Mouse (Mus musculus) neural tube, embryonic 14.5 days (tissue): ENCODE data around the gene 6430550D23Rik. TPM values are rescaled to one million over a fixed set of nuclear protein-coding genes. Genes with fewer than 3 reads are reported as not detected.
"Not testable (repeated sequence)": the region's sequence is repeated elsewhere in the genome, so short reads cannot be mapped to it uniquely, and the experiment has no call there.

ENCODE experiments used
- ATAC-seq: fragments of 200-750 bp; cut with Nextera tagmentation; 2 replicates; pipeline ENCODE4 v1.8.0; 2017; ENCODE audit warnings: low read depth, mild to moderate bottlenecking, moderate TSS enrichment, moderate library complexity
- H3K27ac ChIP-seq: fragments of 300-500 bp; sonication (generic); 2 replicates; pipeline ENCODE4 v1.5.1; 2014; ENCODE audit warnings: low read depth, mild to moderate bottlenecking, control low read depth, low read length, moderate library complexity, mixed read lengths
- H3K27me3 ChIP-seq: fragments of 300-500 bp; sonication (generic); 2 replicates; pipeline ENCODE4 v1.6.1; 2014; ENCODE audit warnings: low read length; ENCODE audit not compliant: control insufficient read depth, insufficient read depth
- H3K36me3 ChIP-seq: fragments of 300-500 bp; sonication (generic); 2 replicates; pipeline ENCODE4 v1.6.1; 2014; ENCODE audit warnings: low read length, mixed read lengths; ENCODE audit not compliant: control insufficient read depth, insufficient read depth
- H3K4me1 ChIP-seq: fragments of 300-500 bp; sonication (generic); 2 replicates; pipeline ENCODE4 v1.6.1; 2014; ENCODE audit warnings: low read length; ENCODE audit not compliant: control insufficient read depth, insufficient read depth
- H3K4me2 ChIP-seq: fragments of 300-500 bp; sonication (generic); 2 replicates; pipeline ENCODE4 v1.6.1; 2014; ENCODE audit warnings: mild to moderate bottlenecking, low read depth, low read length, control low read depth
- H3K4me3 ChIP-seq: fragments of 300-500 bp; sonication (generic); 2 replicates; pipeline ENCODE4 v1.5.1; 2014; ENCODE audit warnings: low read depth, low read length, control low read depth, mixed read lengths
- H3K9ac ChIP-seq: fragments of 300-500 bp; sonication (generic); replicated peaks from 2 replicates; pipeline ENCODE4 v1.6.1; 2014; ENCODE audit warnings: low read depth, mild to moderate bottlenecking, control low read depth, low read length, mixed read lengths
- H3K9me3 ChIP-seq: fragments of 300-500 bp; sonication (generic); 2 replicates; pipeline ENCODE4 v1.6.1; 2016; ENCODE audit warnings: low read length; ENCODE audit not compliant: control insufficient read depth
- WGBS: fragments of 180-500 bp; shearing (Covaris S2); extraction: QIAGEN DNeasy Blood & Tissue Kit; methylation state at CpG from one replicate; pipeline ENCODE4 v1.1.7; 2014; 5-methylcytosine and 5-hydroxymethylcytosine counted together
- polyA plus RNA-seq: library from polyadenylated mRNA; unstranded; fragments of >200 nt; fragmentation: Nextera tagmentation; extraction: Ambion mirVana; gene quantifications from 2 replicates; pipeline ENCODE4 v1.2.1, GENCODE M21; 2014

6430550D23Rik gene
- polyA plus RNA-seq, 1 experiment from 2014 or later: 4.0 TPM

GRCm38 (mm10) chr2:155928711-155929345, 78.9 kb downstream of the 6430550D23Rik start:
- Histone ChIP-seq H3K4me3 (peak overlapping the region; percentile 42), H3K9ac (no peak overlapping the region), H3K27me3 (no peaks in the 10 kb centered on the region), H3K9me3 (no peaks in the 10 kb centered on the region), H3K4me2 (peak overlapping the region; percentile 63), H3K27ac (no peak overlapping the region), H3K36me3 (no peaks in the 10 kb centered on the region), H3K4me1 (peaks cover 12% of the 10 kb centered on the region)
- no peak for ATAC-seq
- 77% methylated on average over 7 of the region's 7 CpGs for WGBS

GRCm38 (mm10) chr2:155925213-155925612, 82.6 kb downstream of the 6430550D23Rik start:
- not testable (repeated sequence) for H3K36me3 ChIP-seq, H3K4me2 ChIP-seq, H3K27ac ChIP-seq, H3K27me3 ChIP-seq, H3K9ac ChIP-seq, H3K9me3 ChIP-seq, ATAC-seq, H3K4me3 ChIP-seq, H3K4me1 ChIP-seq
- 94% methylated on average over 6 of the region's 6 CpGs for WGBS

Other genes starting within 250 kb of the 6430550D23Rik start
- 18.5 and 20.0 TPM in 2 replicates for gene Mmp24, start 232.6 kb downstream of the 6430550D23Rik start, polyA plus RNA-seq
- 25.1 and 33.5 TPM in 2 replicates for gene BC029722, start 188.6 kb downstream of the 6430550D23Rik start, polyA plus RNA-seq
- 133 and 153 TPM in 2 replicates for gene Eif6, start 181.1 kb downstream of the 6430550D23Rik start, polyA plus RNA-seq
- 0.25 and 0.28 TPM in 2 replicates for gene Fam83c, start 173.1 kb downstream of the 6430550D23Rik start, polyA plus RNA-seq
- 69.6 and 74.9 TPM in 2 replicates for gene Uqcc1, start 77.7 kb downstream of the 6430550D23Rik start, polyA plus RNA-seq
- gene Gm15557, start 67.2 kb downstream of the 6430550D23Rik start, polyA plus RNA-seq: not detected in 2 replicates
- 0.40 and 0.59 TPM in 2 replicates for gene Gdf5, start 62.6 kb downstream of the 6430550D23Rik start, polyA plus RNA-seq
- gene Cep250, start 51.5 kb downstream of the 6430550D23Rik start, polyA plus RNA-seq: 14.3 and 16.3 TPM in 2 replicates
- 425 and 480 TPM in 2 replicates for gene Ergic3, start 68 bp upstream of the 6430550D23Rik start, polyA plus RNA-seq
- not detected in 2 replicates for gene Fer1l4, start 45.0 kb upstream of the 6430550D23Rik start, polyA plus RNA-seq
- gene Spag4, start 57.2 kb upstream of the 6430550D23Rik start, polyA plus RNA-seq: 6.0 and 8.8 TPM in 2 replicates
- gene Cpne1, start 104.0 kb upstream of the 6430550D23Rik start, polyA plus RNA-seq: 22.7 and 29.1 TPM in 2 replicates
- 22.2 and 30.9 TPM in 2 replicates for gene Rbm12, start 104.0 kb upstream of the 6430550D23Rik start, polyA plus RNA-seq
- 9.5 and 15.3 TPM in 2 replicates for gene Gm28036, start 119.1 kb upstream of the 6430550D23Rik start, polyA plus RNA-seq
- gene Romo1, start 136.1 kb upstream of the 6430550D23Rik start, polyA plus RNA-seq: 438 and 500 TPM in 2 replicates
- 28.8 and 30.4 TPM in 2 replicates for gene Nfs1, start 136.2 kb upstream of the 6430550D23Rik start, polyA plus RNA-seq
- gene Rbm39, start 172.3 kb upstream of the 6430550D23Rik start, polyA plus RNA-seq: 504 and 543 TPM in 2 replicates
- gene Phf20, start 188.5 kb upstream of the 6430550D23Rik start, polyA plus RNA-seq: 116 and 119 TPM in 2 replicates